Mouse (Mus musculus): Measurements from ENCODE around the gene Ehhadh. TPM values are rescaled to one million over a fixed set of nuclear protein-coding genes. Genes with fewer than 3 reads are reported as not detected.
"Not testable (repeated sequence)": the region's sequence is repeated elsewhere in the genome, so short reads cannot be mapped to it uniquely, and the experiment has no call there.

The Ehhadh gene
- polyA plus RNA-seq, 1 experiment = 4.3 TPM

DNA sequence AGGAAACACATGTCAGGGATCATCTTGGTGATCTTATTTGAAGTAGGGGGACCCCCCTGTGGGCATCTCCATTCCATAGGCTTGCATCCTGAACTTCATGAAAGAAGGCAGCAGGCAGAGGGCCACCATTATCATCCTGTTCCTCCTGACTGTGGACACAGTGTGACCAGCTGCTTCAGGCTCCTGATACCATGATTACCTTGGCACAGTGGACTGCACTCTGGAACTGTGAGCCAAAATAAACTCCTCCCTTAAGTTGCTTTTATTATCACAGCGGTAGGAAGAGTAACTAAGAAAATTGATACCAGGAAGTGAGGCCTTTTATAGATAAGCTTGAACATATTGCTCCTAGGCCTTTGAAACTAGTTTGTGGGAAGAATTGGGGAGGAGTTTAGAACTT, 19.3 kb upstream of the Ehhadh start:
- Histone ChIP-seq H3K4me3 (replicated peaks; ENCODE audit: extremely low read depth, low read depth, low read length) (no peak overlapping the region), H3K4me1 (ENCODE audit: control insufficient read depth, insufficient read depth, low read length) (no peaks in the 10 kb centered on the region)
- DNase-seq = no peak
- WGBS = 69% methylated on average over 1 of the region's 1 CpGs
- TF ChIP-seq POLR2A (IDR thresholded peaks at IDR 0.05; ENCODE audit: borderline replicate concordance, extremely low read depth, low read depth, low read length) (no peak), CTCF (IDR thresholded peaks at IDR 0.05; ENCODE audit: insufficient read depth, low read length) (no peak)

DNA sequence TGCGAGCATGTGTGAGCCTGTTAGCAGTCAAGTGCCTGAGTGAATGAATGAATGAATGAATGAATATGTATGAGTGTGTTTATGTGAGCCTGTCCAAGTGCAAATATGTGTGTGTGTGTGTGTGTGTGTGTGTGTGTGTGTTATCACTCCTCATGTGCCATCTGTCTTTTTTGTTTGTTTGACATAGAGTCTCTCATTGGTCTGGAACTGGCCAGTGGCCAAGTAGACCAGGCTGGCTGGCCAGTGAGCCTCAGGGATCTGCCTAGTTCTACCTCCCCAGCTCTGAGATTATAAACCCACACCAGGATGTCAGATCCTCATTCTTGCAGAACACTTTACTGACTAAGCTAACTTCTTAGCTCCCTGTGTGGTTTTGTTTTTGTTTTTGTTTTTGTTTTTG, 16.7 kb upstream of the Ehhadh start:
- Histone ChIP-seq H3K4me1 (ENCODE audit: control insufficient read depth, insufficient read depth, low read length) (no peaks in the 10 kb centered on the region), H3K4me3 (replicated peaks; ENCODE audit: extremely low read depth, low read depth, low read length) (no peak overlapping the region)
- TF ChIP-seq POLR2A (IDR thresholded peaks at IDR 0.05; ENCODE audit: borderline replicate concordance, extremely low read depth, low read depth, low read length) (no peak), CTCF (IDR thresholded peaks at IDR 0.05; ENCODE audit: insufficient read depth, low read length) (no peak)
- DNase-seq = no peak
- 100% methylated on average over 1 of the region's 1 CpGs for WGBS

DNA sequence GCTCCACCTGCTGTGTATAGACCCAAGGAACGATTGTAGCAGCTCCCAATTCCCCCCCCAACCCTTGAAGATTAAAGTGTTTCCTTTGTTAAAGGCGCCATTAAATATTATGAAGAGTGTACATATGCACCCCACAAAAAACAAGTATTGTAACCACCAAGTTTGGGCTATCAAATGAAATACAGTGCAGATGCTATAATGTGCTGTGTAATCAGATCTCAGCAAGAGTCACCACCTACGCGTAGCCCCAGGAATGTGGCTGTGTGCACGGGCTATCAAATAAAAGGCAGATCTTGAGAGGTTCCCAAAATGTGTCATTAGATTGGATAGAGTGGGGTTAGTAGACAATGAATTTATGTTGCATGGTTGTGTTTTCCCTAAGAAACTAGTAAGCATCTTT, 7.5 kb upstream of the Ehhadh start:
- 26% methylated on average over 5 of the region's 5 CpGs for WGBS
- TF ChIP-seq CTCF (IDR thresholded peaks at IDR 0.05; ENCODE audit: insufficient read depth, low read length) = no peak
- TF ChIP-seq POLR2A (IDR thresholded peaks at IDR 0.05; ENCODE audit: borderline replicate concordance, extremely low read depth, low read depth, low read length) = no peak
- DNase-seq = no peak
- H3K4me3 ChIP-seq (replicated peaks; ENCODE audit: extremely low read depth, low read depth, low read length) = peak overlapping the region; percentile 11
- peaks cover 5% of the 10 kb centered on the region for H3K4me1 ChIP-seq (ENCODE audit: control insufficient read depth, insufficient read depth, low read length)

DNA sequence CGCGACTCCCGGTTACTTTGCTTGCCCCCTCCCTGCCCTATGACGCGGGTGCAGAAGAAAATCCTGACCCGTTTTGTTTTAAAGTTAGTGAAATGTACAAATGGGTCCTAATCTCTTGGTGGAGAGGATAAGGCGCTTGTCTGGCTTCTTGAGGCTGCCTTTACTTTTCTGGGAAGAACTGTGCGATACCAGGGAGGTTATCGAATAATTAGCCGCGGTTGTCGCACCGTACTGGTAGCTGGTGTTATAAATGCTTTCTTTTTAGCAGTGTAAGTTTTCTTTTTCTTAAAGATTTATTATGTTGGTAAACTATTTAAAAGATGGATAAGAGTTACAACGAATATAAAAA, 7.1 kb upstream of the Ehhadh start:
- Histone ChIP-seq H3K4me1 (ENCODE audit: control insufficient read depth, insufficient read depth, low read length) (peaks cover 5% of the 10 kb centered on the region), H3K4me3 (replicated peaks; ENCODE audit: extremely low read depth, low read depth, low read length) (peak overlapping the region; percentile 95)
- TF ChIP-seq CTCF (IDR thresholded peaks at IDR 0.05; ENCODE audit: insufficient read depth, low read length) = no peak
- no peak for TF ChIP-seq POLR2A (IDR thresholded peaks at IDR 0.05; ENCODE audit: borderline replicate concordance, extremely low read depth, low read depth, low read length)
- no peak for DNase-seq
- WGBS = under 1% methylated on average over 14 of the region's 14 CpGs

DNA sequence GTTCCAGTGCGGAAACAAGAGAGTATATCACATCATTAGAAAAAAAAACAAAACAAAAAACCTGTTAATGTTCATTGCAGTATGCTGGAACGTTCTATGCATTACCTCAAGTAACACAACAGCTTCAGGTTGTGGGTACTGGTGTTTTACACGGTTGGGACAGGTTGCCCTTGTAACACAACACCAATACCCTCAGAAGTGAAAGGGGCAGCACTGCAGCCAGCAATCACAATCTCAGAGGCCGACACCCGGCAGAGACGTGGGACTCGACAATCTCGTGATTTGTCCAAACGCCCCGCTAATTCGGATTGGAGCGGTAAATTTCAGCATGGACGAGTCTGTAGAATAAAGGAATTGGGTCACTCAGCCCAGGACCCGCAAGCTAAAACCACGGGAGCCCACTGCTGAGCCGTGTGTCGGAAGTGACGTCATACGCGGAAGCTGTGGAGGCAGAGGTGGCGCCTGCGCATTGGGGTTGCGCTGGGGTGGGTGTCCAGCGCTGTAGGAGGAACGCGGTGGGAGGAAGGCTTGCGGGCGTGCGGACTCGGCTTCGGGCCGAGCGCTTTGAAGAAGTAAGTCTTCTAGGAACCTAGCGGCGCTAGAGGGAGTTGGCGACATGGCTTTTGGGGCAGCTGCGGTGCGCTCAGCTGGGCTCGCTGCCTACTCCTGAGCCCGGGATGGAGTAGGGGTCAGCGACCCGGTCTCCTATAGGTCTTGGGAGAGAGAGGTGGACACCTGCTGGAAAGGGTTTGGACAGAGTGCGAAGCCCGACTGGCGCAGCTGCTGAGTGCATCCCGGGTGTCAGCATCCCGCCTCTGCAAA, 6.5 kb upstream of the Ehhadh start, which contains the start of gene Map3k13:
Gene Map3k13, plus strand, starts transcription at position 472 of the 822 bp plus-strand sequence.
- peak within 1 kb of the TSS; percentile 95 for H3K4me3 ChIP-seq (replicated peaks; ENCODE audit: extremely low read depth, low read depth, low read length)
- H3K4me1 ChIP-seq (ENCODE audit: control insufficient read depth, insufficient read depth, low read length) = peaks cover 5% of the 10 kb centered on the region
- DNase-seq = peak; percentile 93
- WGBS = 2% methylated on average over 47 of the region's 47 CpGs
- TF ChIP-seq POLR2A (IDR thresholded peaks at IDR 0.05; ENCODE audit: borderline replicate concordance, extremely low read depth, low read depth, low read length) (peak; percentile 95; the same call in 1 of the 2 replicates), CTCF (IDR thresholded peaks at IDR 0.05; ENCODE audit: insufficient read depth, low read length) (no peak)

DNA sequence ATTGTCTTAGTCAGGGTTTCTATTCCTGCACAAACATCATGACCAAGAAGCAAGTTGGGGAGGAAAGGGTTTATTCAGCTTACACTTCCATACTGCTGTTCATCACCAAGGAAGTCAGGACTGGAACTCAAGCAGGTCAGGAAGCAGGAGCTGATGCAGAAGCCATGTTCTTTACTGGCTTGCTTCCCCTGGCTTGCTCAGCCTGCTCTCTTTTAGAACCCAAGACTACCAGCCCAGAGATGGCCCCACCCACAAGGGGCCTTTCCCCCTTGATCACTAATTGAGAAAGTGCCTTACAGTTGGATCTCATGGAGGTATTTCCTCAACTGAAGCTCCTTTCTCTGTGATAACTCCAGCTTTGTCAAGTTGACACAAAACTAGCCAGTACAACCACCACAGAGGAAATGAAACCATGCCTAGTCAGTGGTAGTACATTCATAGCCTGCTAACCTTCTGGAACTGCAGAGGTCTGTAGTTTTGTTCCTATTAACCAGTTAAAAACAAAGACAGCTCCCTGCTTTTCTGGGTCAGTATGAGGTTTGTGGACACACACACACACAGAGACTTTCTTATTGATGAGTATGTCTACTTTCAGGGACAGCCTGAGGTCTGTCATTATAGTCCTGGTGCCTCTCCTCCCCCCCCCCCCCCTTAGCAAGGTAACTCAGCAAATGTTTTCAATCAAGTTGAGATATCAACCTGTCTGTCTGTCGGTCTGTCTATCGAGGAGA, 5.6 kb upstream of the Ehhadh start:
- H3K4me1 ChIP-seq (ENCODE audit: control insufficient read depth, insufficient read depth, low read length); DNase-seq; H3K4me3 ChIP-seq (replicated peaks; ENCODE audit: extremely low read depth, low read depth, low read length): not testable (repeated sequence)
- WGBS = 26% methylated on average over 2 of the region's 2 CpGs

DNA sequence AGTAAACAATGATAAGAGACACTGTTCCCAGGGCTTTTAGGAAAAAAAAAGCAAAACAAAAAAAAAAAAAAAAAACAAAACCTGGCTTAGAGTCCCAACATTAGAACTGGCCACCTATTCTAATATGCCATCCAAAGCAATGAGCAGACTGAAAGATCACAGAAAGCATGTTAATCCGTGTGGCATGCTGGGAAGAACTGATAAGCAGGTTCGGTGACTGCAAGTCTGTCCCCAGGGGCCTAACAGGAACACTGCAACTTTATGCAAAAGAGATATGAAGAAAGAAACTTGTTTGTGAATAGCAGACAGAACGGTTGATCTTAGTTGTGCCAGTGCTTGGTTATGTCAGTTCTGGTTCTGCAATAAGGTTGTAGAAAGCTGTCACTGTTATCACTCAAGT, 4.2 kb upstream of the Ehhadh start:
- no peak for DNase-seq
- Histone ChIP-seq H3K4me1 (ENCODE audit: control insufficient read depth, insufficient read depth, low read length) (peaks cover 7% of the 10 kb centered on the region), H3K4me3 (replicated peaks; ENCODE audit: extremely low read depth, low read depth, low read length) (no peak overlapping the region)
- WGBS = 46% methylated on average over 3 of the region's 3 CpGs
- TF ChIP-seq CTCF (IDR thresholded peaks at IDR 0.05; ENCODE audit: insufficient read depth, low read length) = no peak
- no peak for TF ChIP-seq POLR2A (IDR thresholded peaks at IDR 0.05; ENCODE audit: borderline replicate concordance, extremely low read depth, low read depth, low read length)

DNA sequence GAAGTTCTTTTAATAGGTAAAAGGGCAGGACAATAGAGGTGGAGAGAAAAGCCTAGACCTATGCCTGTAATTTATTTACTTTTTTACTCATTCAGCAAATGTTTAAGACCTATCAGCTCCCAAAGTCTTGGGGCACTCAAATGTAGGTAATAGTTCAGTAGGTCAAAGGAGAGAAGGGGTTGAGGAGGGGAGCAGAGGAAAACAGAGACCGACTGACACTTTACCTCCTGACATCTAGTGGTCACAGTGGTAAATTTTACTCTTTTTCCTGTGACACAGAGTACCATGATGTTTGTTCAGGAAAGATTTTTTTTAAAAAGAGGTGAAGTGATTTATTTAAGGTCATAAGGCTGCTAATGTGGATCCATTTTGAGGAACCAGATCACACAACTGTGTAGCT, 2.9 kb upstream of the Ehhadh start:
- TF ChIP-seq CTCF (IDR thresholded peaks at IDR 0.05; ENCODE audit: insufficient read depth, low read length) (no peak), POLR2A (IDR thresholded peaks at IDR 0.05; ENCODE audit: borderline replicate concordance, extremely low read depth, low read depth, low read length) (no peak)
- DNase-seq = no peak
- no peak overlapping the region for H3K4me3 ChIP-seq (replicated peaks; ENCODE audit: extremely low read depth, low read depth, low read length)
- 14% methylated on average over 1 of the region's 1 CpGs for WGBS
- H3K4me1 ChIP-seq (ENCODE audit: control insufficient read depth, insufficient read depth, low read length) = 0 out of 2 replicates have a peak, but pooled peaks cover 4% of the 10 kb centered on the region

DNA sequence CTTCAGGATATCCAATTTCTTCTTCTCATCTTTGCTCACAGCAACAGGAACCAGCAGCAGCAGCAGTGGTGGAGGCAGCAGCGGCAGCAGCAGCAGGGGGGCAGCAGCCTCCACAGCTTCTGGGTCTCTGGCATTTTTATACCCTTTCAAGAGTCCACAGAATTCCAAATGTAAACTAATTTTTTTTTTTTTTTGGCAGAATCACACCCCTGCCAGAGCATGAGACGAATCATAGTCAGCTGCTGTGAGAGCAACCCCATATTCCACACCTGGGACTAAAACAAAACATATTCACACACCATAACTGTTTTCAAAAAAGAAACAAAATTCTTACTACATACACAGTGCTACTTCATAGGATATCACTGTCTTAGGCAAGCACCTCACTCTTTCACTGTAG, 1.6 kb upstream of the Ehhadh start:
- TF ChIP-seq CTCF (IDR thresholded peaks at IDR 0.05; ENCODE audit: insufficient read depth, low read length) (no peak), POLR2A (IDR thresholded peaks at IDR 0.05; ENCODE audit: borderline replicate concordance, extremely low read depth, low read depth, low read length) (no peak)
- no peak overlapping the region for H3K4me3 ChIP-seq (replicated peaks; ENCODE audit: extremely low read depth, low read depth, low read length)
- DNase-seq = no peak
- 72% methylated on average over 2 of the region's 2 CpGs for WGBS
- H3K4me1 ChIP-seq (ENCODE audit: control insufficient read depth, insufficient read depth, low read length) = 0 out of 2 replicates have a peak, but pooled peaks cover 2% of the 10 kb centered on the region

DNA sequence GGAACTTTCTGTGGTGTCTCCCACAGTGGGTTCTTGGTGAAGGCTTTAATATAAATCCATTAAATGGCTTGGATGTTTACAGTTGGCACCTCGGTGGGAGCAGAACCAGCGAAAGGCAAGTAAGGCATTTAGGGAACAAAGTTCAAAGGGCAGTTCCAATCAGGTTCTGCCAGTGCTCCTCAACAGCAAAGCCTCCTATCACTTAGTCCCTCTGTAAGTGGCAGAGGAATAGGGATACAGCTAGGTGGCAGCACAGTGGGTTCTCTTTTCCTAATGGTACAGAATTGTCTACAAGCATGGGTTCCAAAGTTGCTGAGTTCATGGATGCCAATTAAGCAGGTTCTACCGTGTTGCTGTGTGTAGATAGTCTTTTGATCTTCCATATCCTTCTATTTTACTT, 974 bp upstream of the Ehhadh start:
- Histone ChIP-seq H3K4me3 (replicated peaks; ENCODE audit: extremely low read depth, low read depth, low read length) (no peak overlapping the region), H3K4me1 (ENCODE audit: control insufficient read depth, insufficient read depth, low read length) (0 out of 2 replicates have a peak, but pooled peaks cover 2% of the 10 kb centered on the region)
- DNase-seq = no peak
- WGBS = 60% methylated on average over 3 of the region's 3 CpGs
- TF ChIP-seq CTCF (IDR thresholded peaks at IDR 0.05; ENCODE audit: insufficient read depth, low read length) (no peak), POLR2A (IDR thresholded peaks at IDR 0.05; ENCODE audit: borderline replicate concordance, extremely low read depth, low read depth, low read length) (no peak)

Data from lung, adult 2 months (tissue).